Mouse (Mus musculus) embryonic facial prominence, embryonic 12.5 days (tissue): ENCODE measurements around the gene Sorbs1. TPM values are rescaled to one million over a fixed set of nuclear protein-coding genes. Genes with fewer than 3 reads are reported as not detected.

Source experiments
- ATAC-seq: fragments of 200-750 bp; cut with Nextera tagmentation; 2 replicates; pipeline ENCODE4 v1.8.0; 2017; ENCODE audit not compliant: insufficient number of reproducible peaks, insufficient read depth, low FRiP score, low TSS enrichment
- H3K27ac ChIP-seq: fragments of 300-500 bp; sonication (generic); 2 replicates; pipeline ENCODE4 v1.5.1; 2016; ENCODE audit warnings: mild to moderate bottlenecking
- H3K27me3 ChIP-seq: fragments of 300-500 bp; sonication (generic); 2 replicates; pipeline ENCODE4 v1.6.1; 2016; ENCODE audit warnings: mild to moderate bottlenecking, moderate library complexity
- H3K36me3 ChIP-seq: fragments of 300-500 bp; sonication (generic); 2 replicates; pipeline ENCODE4 v1.6.1; 2016; ENCODE audit warnings: mild to moderate bottlenecking
- H3K4me1 ChIP-seq: fragments of 300-500 bp; sonication (generic); 2 replicates; pipeline ENCODE4 v1.6.1; 2016
- H3K4me2 ChIP-seq: fragments of 300-500 bp; sonication (generic); replicated peaks from 2 replicates; pipeline ENCODE4 v1.6.1; 2016; ENCODE audit warnings: mild to moderate bottlenecking, moderate library complexity
- H3K4me3 ChIP-seq: fragments of 300-500 bp; sonication (generic); 2 replicates; pipeline ENCODE4 v1.5.1; 2016; ENCODE audit warnings: mild to moderate bottlenecking
- H3K9ac ChIP-seq: fragments of 300-500 bp; sonication (generic); 2 replicates; pipeline ENCODE4 v1.6.1; 2016; ENCODE audit warnings: mild to moderate bottlenecking, moderate library complexity
- H3K9me3 ChIP-seq: fragments of 300-500 bp; sonication (generic); 2 replicates; pipeline ENCODE4 v1.6.1; 2016; ENCODE audit warnings: mild to moderate bottlenecking, moderate library complexity
- WGBS: fragments of 180-500 bp; shearing (Covaris S2); methylation state at CpG from one replicate; pipeline ENCODE4 v1.1.7; 2016; 5-methylcytosine and 5-hydroxymethylcytosine counted together
- polyA plus RNA-seq: library from polyadenylated mRNA; unstranded; fragments of >200 nt; fragmentation: Nextera tagmentation; extraction: Ambion mirVana; gene quantifications from 2 replicates; pipeline ENCODE4 v1.2.1, GENCODE M21; 2016

Sorbs1 gene
- polyA plus RNA-seq, 1 experiment from 2014 or later, result 42.2 TPM

- ATAC-seq, result no peak
- WGBS, result 40% methylated on average over 5 of the region's 5 CpGs
- no peak overlapping the region for H3K4me3 ChIP-seq
- H3K9me3 ChIP-seq, result no peaks in the 10 kb centered on the region
- H3K4me1 ChIP-seq, result 0 out of 2 replicates have a peak, but pooled peaks cover 4% of the 10 kb centered on the region
- H3K36me3 ChIP-seq, result no peaks in the 10 kb centered on the region
- no peak overlapping the region for H3K9ac ChIP-seq
- H3K4me2 ChIP-seq, result no peak overlapping the region
- H3K27ac ChIP-seq, result no peak overlapping the region
- H3K27me3 ChIP-seq, result no peaks in the 10 kb centered on the region
Observed at GRCm38 (mm10) chr19:40383931-40384330, 129.6 kb downstream of the Sorbs1 start.

DNA sequence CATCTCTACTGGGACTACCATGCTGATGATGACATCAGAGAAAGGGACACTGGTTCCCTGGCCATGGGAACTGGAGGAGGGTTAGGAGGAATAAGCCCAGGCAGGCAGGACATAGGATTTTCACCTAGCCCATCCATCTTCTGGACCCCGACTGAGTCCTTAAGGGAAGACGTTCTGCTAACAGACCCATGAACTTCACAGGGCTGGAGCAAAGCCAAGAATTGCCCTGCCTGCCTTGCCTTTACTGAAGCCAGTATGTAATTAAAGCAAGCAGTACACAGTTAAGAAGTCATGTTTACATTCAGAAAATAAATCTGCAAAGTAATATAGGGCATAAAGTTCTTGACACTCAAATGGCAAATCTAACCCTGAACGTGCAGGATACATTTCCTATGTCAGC is 132.9 kb downstream of the Sorbs1 start:
- Histone ChIP-seq H3K9ac (no peak overlapping the region), H3K9me3 (no peaks in the 10 kb centered on the region), H3K36me3 (no peaks in the 10 kb centered on the region), H3K4me3 (no peak overlapping the region), H3K27ac (no peak overlapping the region), H3K27me3 (no peaks in the 10 kb centered on the region), H3K4me1 (0 out of 2 replicates have a peak, but pooled peaks cover 4% of the 10 kb centered on the region), H3K4me2 (no peak overlapping the region)
- ATAC-seq, result no peak
- 52% methylated on average over 3 of the region's 3 CpGs for WGBS

DNA sequence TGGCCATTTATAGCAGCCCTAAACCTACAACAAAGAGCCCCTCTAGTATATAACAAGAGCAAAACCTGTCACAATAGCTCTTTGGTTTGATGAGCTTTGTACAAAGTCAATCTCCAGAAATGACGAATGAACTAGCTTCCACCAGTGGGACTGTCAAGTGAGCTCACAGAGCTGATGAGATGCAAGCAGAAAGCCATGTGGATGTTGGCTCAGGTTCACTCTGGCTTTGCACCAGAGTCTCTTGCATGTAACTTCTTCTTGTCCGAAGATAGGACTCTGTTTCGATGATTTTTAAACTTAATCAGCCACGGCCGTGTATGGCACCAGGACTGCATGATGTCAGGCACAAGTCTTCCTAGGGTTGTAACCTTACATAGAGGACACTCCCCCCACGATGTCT is 133.6 kb downstream of the Sorbs1 start:
- Histone ChIP-seq H3K27ac (no peak overlapping the region), H3K4me3 (no peak overlapping the region), H3K36me3 (no peaks in the 10 kb centered on the region), H3K9ac (no peak overlapping the region), H3K27me3 (no peaks in the 10 kb centered on the region), H3K4me1 (0 out of 2 replicates have a peak, but pooled peaks cover 4% of the 10 kb centered on the region), H3K4me2 (no peak overlapping the region), H3K9me3 (no peaks in the 10 kb centered on the region)
- ATAC-seq, result no peak
- WGBS, result 67% methylated on average over 6 of the region's 6 CpGs

GRCm38 (mm10) chr19:40379081-40379480 is 134.5 kb downstream of the Sorbs1 start:
- H3K4me1 ChIP-seq, result 0 out of 2 replicates have a peak, but pooled peaks cover 4% of the 10 kb centered on the region
- WGBS, result 80% methylated on average over 4 of the region's 4 CpGs

DNA sequence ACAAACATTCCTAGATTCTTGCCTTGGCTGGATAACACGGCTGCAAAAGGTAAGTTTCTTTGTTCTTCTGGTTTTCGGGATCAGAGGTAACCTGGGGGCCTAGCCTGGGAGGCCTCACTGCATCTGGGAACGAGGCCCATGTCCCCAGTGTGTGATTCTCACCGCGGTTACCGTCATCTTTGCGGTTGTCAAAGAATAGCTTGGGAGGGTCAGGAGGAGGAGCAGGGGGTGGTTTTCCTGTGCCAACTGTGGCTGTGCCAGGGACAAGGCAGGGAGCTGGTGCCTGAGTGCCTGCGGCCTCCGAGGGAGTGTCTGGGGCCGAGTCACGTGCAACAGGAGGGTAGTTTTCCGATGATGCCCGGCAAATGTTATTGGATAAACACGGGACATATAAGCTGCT is 135.9 kb downstream of the Sorbs1 start:
- no peaks in the 10 kb centered on the region for H3K36me3 ChIP-seq
- H3K9ac ChIP-seq, result no peak overlapping the region
- no peak overlapping the region for H3K4me2 ChIP-seq
- no peak overlapping the region for H3K4me3 ChIP-seq
- no peak for ATAC-seq
- WGBS, result 86% methylated on average over 14 of the region's 14 CpGs
- no peaks in the 10 kb centered on the region for H3K9me3 ChIP-seq
- 0 out of 2 replicates have a peak, but pooled peaks cover 4% of the 10 kb centered on the region for H3K4me1 ChIP-seq
- H3K27me3 ChIP-seq, result no peaks in the 10 kb centered on the region
- no peak overlapping the region for H3K27ac ChIP-seq

More at GRCm38 (mm10) chr19:40379081-40379480, 134.5 kb downstream of the Sorbs1 start:
- Histone ChIP-seq H3K27ac (no peak overlapping the region), H3K4me2 (no peak overlapping the region), H3K9me3 (no peaks in the 10 kb centered on the region), H3K27me3 (no peaks in the 10 kb centered on the region), H3K4me3 (no peak overlapping the region), H3K36me3 (no peaks in the 10 kb centered on the region), H3K9ac (no peak overlapping the region)
- ATAC-seq, result no peak

- H3K9me3 ChIP-seq, result no peaks in the 10 kb centered on the region
- H3K27ac ChIP-seq, result no peak overlapping the region
Observed at GRCm38 (mm10) chr19:40376566-40377281, 136.9 kb downstream of the Sorbs1 start.

GRCm38 (mm10) chr19:40374720-40375119 is 138.9 kb downstream of the Sorbs1 start:
- no peak overlapping the region for H3K27ac ChIP-seq
- H3K4me2 ChIP-seq, result no peak overlapping the region
- no peaks in the 10 kb centered on the region for H3K27me3 ChIP-seq
- 91% methylated on average over 2 of the region's 2 CpGs for WGBS
- H3K9ac ChIP-seq, result no peak overlapping the region
- H3K9me3 ChIP-seq, result no peaks in the 10 kb centered on the region
- no peak overlapping the region for H3K4me3 ChIP-seq
- 0 out of 2 replicates have a peak, but pooled peaks cover 5% of the 10 kb centered on the region for H3K4me1 ChIP-seq
- no peak for ATAC-seq
- H3K36me3 ChIP-seq, result no peaks in the 10 kb centered on the region

More at GRCm38 (mm10) chr19:40376566-40377281, 136.9 kb downstream of the Sorbs1 start:
- Histone ChIP-seq H3K4me3 (no peak overlapping the region), H3K9ac (no peak overlapping the region), H3K27me3 (no peaks in the 10 kb centered on the region), H3K4me1 (0 out of 2 replicates have a peak, but pooled peaks cover 4% of the 10 kb centered on the region), H3K36me3 (no peaks in the 10 kb centered on the region), H3K4me2 (no peak overlapping the region)
- 69% methylated on average over 21 of the region's 21 CpGs for WGBS
- ATAC-seq, result no peak

DNA sequence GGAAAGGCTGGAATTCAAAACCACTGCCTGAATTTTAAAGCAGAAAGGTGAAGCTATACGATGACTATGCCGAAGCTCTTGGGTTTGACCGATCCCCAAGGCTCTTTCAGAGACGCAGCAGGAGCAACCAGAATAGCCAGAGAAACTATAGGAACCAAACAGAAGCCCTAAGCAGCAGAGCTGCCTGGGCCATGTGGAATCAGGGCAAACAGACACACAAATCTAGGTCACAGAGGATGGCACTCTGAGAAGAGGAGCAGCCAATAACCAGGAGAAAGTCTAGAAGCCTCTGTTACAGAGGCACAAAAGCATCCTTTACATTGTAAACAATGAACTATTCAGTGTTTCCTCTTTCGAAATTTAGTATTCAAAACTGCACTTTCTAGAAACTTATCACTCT is 140.9 kb downstream of the Sorbs1 start:
- Histone ChIP-seq H3K36me3 (no peaks in the 10 kb centered on the region), H3K4me1 (0 out of 2 replicates have a peak, but pooled peaks cover 5% of the 10 kb centered on the region), H3K27me3 (no peaks in the 10 kb centered on the region), H3K4me3 (no peak overlapping the region), H3K9ac (no peak overlapping the region), H3K9me3 (no peaks in the 10 kb centered on the region), H3K27ac (no peak overlapping the region), H3K4me2 (no peak overlapping the region)
- 85% methylated on average over 5 of the region's 5 CpGs for WGBS
- ATAC-seq, result no peak

DNA sequence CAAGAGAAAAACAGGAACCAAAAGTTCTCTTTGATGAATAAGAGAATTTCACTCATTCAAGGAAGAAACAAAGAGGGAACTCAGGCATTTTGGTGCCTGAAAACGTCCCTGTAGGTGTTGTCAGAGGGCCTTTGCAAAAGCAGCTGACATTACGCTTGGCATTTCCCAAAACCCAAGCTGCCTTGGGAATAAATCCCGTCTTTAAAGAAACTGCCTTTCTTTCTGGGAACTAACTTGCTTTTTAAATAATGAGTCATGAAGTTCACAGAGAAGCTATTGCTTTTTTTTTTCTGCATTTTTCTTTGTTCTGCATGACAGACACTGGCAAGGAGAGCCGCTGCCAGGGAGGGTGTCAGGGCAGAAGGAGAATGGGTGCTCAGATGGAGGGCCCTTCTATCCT is 141.7 kb downstream of the Sorbs1 start:
- Histone ChIP-seq H3K9me3 (no peaks in the 10 kb centered on the region), H3K4me1 (0 out of 2 replicates have a peak, but pooled peaks cover 7% of the 10 kb centered on the region), H3K27ac (no peak overlapping the region), H3K4me3 (no peak overlapping the region), H3K4me2 (no peak overlapping the region), H3K36me3 (no peaks in the 10 kb centered on the region), H3K9ac (no peak overlapping the region), H3K27me3 (no peaks in the 10 kb centered on the region)
- no peak for ATAC-seq
- 65% methylated on average over 4 of the region's 4 CpGs for WGBS

DNA sequence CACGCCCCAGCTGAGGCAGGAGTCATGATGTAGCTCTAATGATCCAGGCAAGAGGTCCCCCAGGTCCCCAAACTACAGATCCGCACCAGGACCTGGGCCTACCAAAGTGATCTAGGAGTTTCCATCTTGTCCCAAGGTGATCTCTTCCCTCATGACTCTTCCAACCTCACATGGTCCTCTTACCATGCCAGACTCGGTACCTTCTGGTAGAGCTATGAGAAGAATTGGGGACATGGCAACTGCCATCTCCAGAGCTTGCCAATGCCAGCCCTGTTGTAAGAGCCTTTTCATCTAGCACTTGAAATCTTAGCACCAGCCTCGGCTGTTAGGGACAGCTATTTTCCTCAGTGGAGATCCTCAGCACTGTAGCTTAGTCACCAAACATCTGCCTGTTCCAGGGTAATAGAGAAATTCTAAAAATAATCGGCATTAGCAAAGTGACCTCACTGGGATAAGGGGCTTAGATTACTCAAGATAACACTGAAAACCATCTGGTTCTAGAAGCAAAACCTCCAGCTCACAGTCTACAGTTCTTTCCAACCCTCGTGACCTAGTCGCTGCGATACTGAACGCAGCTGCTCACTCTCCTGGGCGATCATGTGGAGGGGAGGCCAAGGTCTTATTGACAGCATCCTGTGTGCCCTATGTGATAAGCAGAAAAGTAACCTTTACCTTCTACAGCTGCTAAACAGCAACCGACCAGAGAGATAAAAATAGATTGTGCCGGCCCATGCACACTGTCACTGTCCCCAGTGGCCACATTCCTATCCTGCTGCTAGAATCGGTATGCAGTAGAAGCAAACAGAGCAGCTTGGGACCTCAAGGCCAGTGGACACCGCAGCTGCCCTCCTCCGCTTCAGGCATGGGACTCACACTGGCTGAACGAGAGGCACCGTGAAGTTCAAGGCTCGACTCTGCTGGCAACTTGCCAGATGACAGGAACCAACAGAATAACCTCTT is 143.4 kb downstream of the Sorbs1 start:
- Histone ChIP-seq H3K4me3 (no peak overlapping the region), H3K27me3 (no peaks in the 10 kb centered on the region), H3K9ac (no peak overlapping the region), H3K4me1 (peaks cover 15% of the 10 kb centered on the region; the same call in 1 of the 2 replicates), H3K36me3 (no peaks in the 10 kb centered on the region), H3K27ac (no peak overlapping the region), H3K4me2 (no peak overlapping the region), H3K9me3 (no peaks in the 10 kb centered on the region)
- WGBS, result 61% methylated on average over 18 of the region's 18 CpGs
- ATAC-seq, result peak; percentile 42; the same call in 1 of the 2 replicates

DNA sequence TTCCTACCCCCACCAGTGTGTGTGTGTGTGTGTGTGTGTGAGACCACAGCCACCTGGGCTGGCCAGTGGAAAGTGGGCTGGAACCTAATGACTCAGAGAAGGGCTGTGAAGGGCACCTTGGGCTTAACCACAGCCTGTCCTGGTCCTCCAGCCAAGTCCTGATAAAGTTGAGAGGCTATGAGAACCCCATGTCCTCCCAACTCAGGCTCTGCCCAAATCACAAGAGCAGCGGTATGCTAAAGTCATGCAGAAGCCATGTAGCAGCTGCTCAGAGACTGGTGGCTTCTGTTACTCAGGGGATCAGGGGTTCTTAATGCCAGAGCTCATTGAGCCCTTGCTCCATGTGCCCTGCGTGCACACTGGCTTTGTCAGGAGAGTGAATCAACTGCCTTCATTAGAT is 145.1 kb downstream of the Sorbs1 start:
- no peak overlapping the region for H3K27ac ChIP-seq
- 92% methylated on average over 2 of the region's 2 CpGs for WGBS
- no peak overlapping the region for H3K4me3 ChIP-seq
- no peak overlapping the region for H3K9ac ChIP-seq
- H3K27me3 ChIP-seq, result no peaks in the 10 kb centered on the region
- peaks cover 15% of the 10 kb centered on the region; the same call in 1 of the 2 replicates for H3K4me1 ChIP-seq
- no peak overlapping the region for H3K4me2 ChIP-seq
- no peak for ATAC-seq
- H3K9me3 ChIP-seq, result no peaks in the 10 kb centered on the region
- H3K36me3 ChIP-seq, result peaks cover 12% of the 10 kb centered on the region; the same call in 1 of the 2 replicates
